Mouse (Mus musculus): ENCODE results near the gene Usp15. TPM values are rescaled to one million over a fixed set of nuclear protein-coding genes. Genes with fewer than 3 reads are reported as not detected.

Gene Usp15
- polyA plus RNA-seq, 1 experiment: 110 TPM

DNA sequence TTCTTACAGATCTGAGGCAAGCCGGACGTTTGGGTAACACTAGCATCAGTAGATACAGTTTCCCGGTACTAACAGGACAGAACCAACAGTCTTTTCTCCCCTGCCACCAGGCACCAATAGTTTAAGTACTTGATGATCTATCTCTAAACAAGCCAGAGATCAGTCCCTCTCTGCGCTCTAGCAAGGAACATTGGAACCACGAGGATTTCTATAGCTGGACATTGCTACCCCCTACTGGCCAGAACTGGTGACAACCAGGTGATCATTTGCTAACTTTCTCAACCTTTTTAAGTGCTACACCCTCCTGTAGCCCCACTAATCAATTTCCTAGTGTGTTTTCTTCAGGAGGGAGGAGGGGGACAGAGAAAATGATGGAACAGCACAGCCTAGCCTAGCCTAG lies 105.1 kb downstream of the Usp15 start:
- H3K4me3 ChIP-seq (replicated peaks; ENCODE audit: control insufficient read depth, low read depth, low read length): no peak overlapping the region
- WGBS: 39% methylated on average over 5 of the region's 5 CpGs
- H3K4me1 ChIP-seq (ENCODE audit: control insufficient read depth, insufficient read depth, low read length): peaks cover 1% of the 10 kb centered on the region; the same call in 1 of the 2 replicates
- no peak for TF ChIP-seq POLR2A (IDR thresholded peaks at IDR 0.05; ENCODE audit: borderline replicate concordance, control insufficient read depth, low read depth, low read length)
- TF ChIP-seq CTCF (IDR thresholded peaks at IDR 0.05; ENCODE audit: control insufficient read depth, insufficient read depth, low read length): peak; percentile 42
- H3K27ac ChIP-seq (ENCODE audit: control insufficient read depth, insufficient read depth, low read depth, low read length, poor library complexity): no peak overlapping the region

DNA sequence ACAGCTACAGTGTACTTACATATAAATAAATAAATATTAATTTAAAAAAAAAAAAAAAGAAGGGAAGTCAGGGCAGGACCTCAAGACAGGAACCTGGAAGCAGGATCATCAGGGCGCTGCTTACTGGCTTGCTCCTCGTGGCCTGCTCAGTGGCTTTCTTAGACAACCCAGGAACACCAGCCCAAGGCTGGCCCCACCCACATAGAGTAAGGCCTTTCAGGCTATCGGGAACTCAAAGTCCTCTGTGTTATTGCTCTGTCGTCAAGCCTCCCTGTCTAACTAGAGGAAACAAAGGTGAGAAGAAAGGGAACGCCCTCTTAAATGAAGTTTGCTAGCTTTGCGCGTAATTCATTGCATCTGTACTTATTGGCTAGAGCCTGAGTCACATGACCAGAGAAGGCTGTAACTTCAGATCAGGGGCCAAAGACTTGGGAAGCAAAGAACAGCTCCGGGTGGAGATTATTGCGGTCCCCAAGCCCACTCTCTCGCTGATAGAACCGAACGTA lies 107.3 kb downstream of the Usp15 start:
- WGBS: 86% methylated on average over 12 of the region's 12 CpGs
- TF ChIP-seq CTCF (IDR thresholded peaks at IDR 0.05; ENCODE audit: control insufficient read depth, insufficient read depth, low read length) (no peak), POLR2A (IDR thresholded peaks at IDR 0.05; ENCODE audit: borderline replicate concordance, control insufficient read depth, low read depth, low read length) (no peak)
- Histone ChIP-seq H3K4me1 (ENCODE audit: control insufficient read depth, insufficient read depth, low read length) (peaks cover 1% of the 10 kb centered on the region; the same call in 1 of the 2 replicates), H3K4me3 (replicated peaks; ENCODE audit: control insufficient read depth, low read depth, low read length) (no peak overlapping the region), H3K27ac (ENCODE audit: control insufficient read depth, insufficient read depth, low read depth, low read length, poor library complexity) (no peak overlapping the region)

DNA sequence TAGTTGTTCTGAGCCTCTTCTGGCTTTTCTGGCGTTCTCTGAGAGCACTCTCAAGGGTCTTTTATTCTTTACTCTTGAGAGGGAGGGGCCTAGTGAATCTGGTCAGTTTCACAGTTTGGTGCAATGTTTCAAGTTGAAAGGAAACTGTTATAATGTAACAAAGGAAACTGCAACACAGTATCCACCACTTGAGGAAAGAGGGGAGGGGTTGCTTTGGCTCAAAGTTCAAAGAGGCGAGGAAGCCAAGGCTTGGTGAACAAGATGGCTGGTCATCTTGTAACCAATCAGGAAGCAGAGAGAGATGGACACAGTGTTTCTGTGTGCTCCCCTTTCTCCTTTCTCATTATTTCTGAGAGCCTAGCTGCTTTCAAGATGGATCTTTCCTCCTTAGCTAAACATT lies 109.9 kb downstream of the Usp15 start:
- TF ChIP-seq CTCF (IDR thresholded peaks at IDR 0.05; ENCODE audit: control insufficient read depth, insufficient read depth, low read length) (no peak), POLR2A (IDR thresholded peaks at IDR 0.05; ENCODE audit: borderline replicate concordance, control insufficient read depth, low read depth, low read length) (no peak)
- WGBS: 47% methylated on average over 2 of the region's 2 CpGs
- peaks cover 1% of the 10 kb centered on the region; the same call in 1 of the 2 replicates for H3K4me1 ChIP-seq (ENCODE audit: control insufficient read depth, insufficient read depth, low read length)

DNA sequence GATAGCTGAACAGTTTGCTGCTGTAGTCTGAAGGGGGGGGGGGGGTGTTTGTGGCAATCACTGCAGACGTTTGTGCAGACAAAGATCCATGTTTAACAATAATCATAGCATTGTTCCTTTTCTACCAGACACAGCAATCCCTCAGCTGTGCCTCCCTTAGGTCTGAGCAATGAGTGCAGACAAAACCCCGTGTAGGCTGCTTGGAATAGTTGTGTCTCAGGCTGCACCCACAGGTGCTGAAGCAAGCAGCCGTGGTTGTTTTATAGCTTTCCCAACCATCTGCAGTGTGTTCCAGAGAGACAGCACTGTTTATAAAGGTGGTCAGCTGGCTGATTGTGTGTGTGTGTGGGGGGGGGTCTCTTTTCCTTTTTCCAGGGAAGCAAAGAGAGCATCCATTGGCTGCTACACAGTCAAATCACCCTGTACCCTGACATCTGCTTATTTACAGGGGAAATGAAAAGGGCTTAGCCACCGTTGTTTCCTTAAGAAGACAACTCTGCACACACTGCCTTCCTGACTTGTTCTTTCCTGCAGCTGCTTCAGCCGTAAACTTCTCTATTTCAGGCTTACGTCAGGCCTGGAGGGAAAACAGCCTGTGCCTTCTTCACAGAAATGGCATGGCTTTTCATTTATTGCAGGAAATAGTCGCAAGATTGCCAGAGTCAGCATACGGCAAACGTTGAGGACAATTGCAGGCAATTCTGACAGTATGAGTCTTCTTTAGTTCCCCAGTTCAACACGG lies 111.7 kb downstream of the Usp15 start:
- Histone ChIP-seq H3K4me3 (replicated peaks; ENCODE audit: control insufficient read depth, low read depth, low read length) (no peak overlapping the region), H3K27ac (ENCODE audit: control insufficient read depth, insufficient read depth, low read depth, low read length, poor library complexity) (peak overlapping the region; percentile 32), H3K4me1 (ENCODE audit: control insufficient read depth, insufficient read depth, low read length) (peaks cover 1% of the 10 kb centered on the region; the same call in 1 of the 2 replicates)
- WGBS: 12% methylated on average over 10 of the region's 10 CpGs
- TF ChIP-seq POLR2A (IDR thresholded peaks at IDR 0.05; ENCODE audit: borderline replicate concordance, control insufficient read depth, low read depth, low read length): no peak
- TF ChIP-seq CTCF (IDR thresholded peaks at IDR 0.05; ENCODE audit: control insufficient read depth, insufficient read depth, low read length): no peak

More for the DNA sequence above, 109.9 kb downstream of the Usp15 start:
- H3K4me3 ChIP-seq (replicated peaks; ENCODE audit: control insufficient read depth, low read depth, low read length): no peak overlapping the region
- 0 out of 2 replicates have a peak overlapping the region, but pooled peaks have one; percentile 19 for H3K27ac ChIP-seq (ENCODE audit: control insufficient read depth, insufficient read depth, low read depth, low read length, poor library complexity)

DNA sequence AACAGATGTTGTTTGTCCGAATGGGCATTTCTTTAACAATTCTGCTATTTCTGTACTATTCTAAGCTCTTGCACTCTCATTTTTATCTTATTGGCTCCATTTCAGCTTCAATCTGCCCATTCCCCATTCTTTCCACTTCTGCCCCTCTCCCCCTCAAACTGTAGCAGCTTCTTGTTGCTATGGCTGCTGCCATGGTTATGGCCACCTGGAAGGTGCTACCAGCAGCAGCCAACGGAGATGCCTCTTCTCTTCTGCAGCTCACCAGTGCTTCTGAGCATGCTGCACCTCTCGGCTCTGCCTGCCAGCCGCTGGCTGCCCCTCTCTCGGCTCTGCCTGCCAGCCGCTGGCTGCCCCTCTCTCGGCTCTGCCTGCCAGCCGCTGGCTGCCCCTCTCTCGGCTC lies 112.5 kb downstream of the Usp15 start:
- 84% methylated on average over 9 of the region's 9 CpGs for WGBS
- no peak overlapping the region for H3K27ac ChIP-seq (ENCODE audit: control insufficient read depth, insufficient read depth, low read depth, low read length, poor library complexity)
- no peak overlapping the region for H3K4me3 ChIP-seq (replicated peaks; ENCODE audit: control insufficient read depth, low read depth, low read length)
- TF ChIP-seq CTCF (IDR thresholded peaks at IDR 0.05; ENCODE audit: control insufficient read depth, insufficient read depth, low read length) (no peak), POLR2A (IDR thresholded peaks at IDR 0.05; ENCODE audit: borderline replicate concordance, control insufficient read depth, low read depth, low read length) (no peak)
- H3K4me1 ChIP-seq (ENCODE audit: control insufficient read depth, insufficient read depth, low read length): peaks cover 1% of the 10 kb centered on the region; the same call in 1 of the 2 replicates

DNA sequence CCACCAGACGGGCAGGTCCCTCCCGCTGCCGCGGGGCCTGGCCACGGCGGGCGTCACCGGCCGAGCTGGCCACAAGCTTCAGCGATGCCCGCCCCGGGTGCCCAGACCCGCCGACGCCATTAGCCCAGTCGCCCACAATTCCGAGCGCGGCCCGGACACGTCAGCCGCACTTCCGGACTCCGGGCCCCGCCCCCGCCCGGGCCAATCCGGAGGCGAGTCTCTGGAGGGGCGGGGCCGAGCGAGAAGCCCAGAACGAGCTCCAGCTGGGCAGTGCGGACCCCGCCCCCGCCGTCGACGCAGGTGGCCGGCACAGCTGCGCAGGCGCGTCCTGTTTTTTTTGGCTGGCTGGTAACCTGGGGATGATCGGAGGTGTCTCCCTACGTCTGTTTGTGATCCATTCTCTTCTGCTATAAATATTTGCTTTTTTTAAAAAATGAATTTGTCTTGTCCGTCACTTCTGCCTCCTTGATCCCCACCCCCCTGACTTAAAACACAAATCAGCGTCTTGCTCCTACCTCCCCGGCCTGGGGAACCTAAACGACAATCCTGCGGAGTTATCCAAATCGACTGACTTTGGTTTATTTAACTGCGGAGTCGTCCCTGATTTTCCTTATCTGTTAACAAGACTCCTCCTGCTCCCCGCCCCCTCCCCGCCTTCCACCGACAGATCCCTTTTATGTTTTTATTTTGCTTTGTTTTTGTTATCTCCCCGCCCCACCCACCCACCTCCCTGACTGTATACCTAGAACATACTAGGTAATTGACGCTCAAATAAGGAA lies 120.4 kb downstream of the Usp15 start, which contains the start of gene Mon2:
Mon2 (minus strand) TSS at position 261 of the 779 bp plus-strand sequence.
- H3K27ac ChIP-seq (ENCODE audit: control insufficient read depth, insufficient read depth, low read depth, low read length, poor library complexity): peak within 1 kb of the TSS; percentile 94
- TF ChIP-seq POLR2A (IDR thresholded peaks at IDR 0.05; ENCODE audit: borderline replicate concordance, control insufficient read depth, low read depth, low read length) (peak; percentile 69; the same call in 1 of the 2 replicates), CTCF (IDR thresholded peaks at IDR 0.05; ENCODE audit: control insufficient read depth, insufficient read depth, low read length) (no peak)
- under 1% methylated on average over 58 of the region's 58 CpGs for WGBS
- peaks cover 1% of the 10 kb centered on the region; the same call in 1 of the 2 replicates for H3K4me1 ChIP-seq (ENCODE audit: control insufficient read depth, insufficient read depth, low read length)
- peak within 1 kb of the TSS; percentile 97 for H3K4me3 ChIP-seq (replicated peaks; ENCODE audit: control insufficient read depth, low read depth, low read length)

DNA sequence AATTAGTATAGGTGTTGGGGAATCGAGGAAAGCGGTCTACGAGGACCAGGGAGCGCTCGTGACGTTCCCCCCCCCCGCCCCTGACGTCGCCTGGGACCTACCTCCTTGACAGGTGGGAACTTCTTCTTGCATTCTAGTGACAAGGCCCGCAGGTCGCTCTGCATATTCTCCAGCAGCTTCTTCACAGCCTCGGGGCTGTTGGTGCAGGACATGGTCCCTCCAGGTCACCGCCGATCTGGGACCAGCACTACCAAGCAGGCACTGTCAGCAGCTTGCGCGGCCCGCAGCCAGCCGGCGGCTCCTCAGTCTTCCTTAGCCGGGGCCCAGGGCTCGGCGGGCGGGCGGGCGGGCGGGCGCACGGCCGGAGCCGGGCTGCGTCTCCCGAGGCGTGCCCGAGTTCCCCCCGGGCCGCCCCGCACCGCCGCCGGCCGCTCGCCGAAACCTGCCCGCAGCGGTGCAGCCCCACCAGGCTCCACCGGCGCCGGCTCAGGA lies 121.0 kb downstream of the Usp15 start:
- under 1% methylated on average over 47 of the region's 48 CpGs for WGBS
- H3K4me3 ChIP-seq (replicated peaks; ENCODE audit: control insufficient read depth, low read depth, low read length): peak overlapping the region; percentile 97
- TF ChIP-seq POLR2A (IDR thresholded peaks at IDR 0.05; ENCODE audit: borderline replicate concordance, control insufficient read depth, low read depth, low read length) (no peak), CTCF (IDR thresholded peaks at IDR 0.05; ENCODE audit: control insufficient read depth, insufficient read depth, low read length) (no peak)
- peak overlapping the region; percentile 94 for H3K27ac ChIP-seq (ENCODE audit: control insufficient read depth, insufficient read depth, low read depth, low read length, poor library complexity)
- peaks cover 1% of the 10 kb centered on the region; the same call in 1 of the 2 replicates for H3K4me1 ChIP-seq (ENCODE audit: control insufficient read depth, insufficient read depth, low read length)

Measured in bone marrow, adult 2 months (tissue).